Mouse (Mus musculus): ENCODE results near the gene Olfr1466.

The Olfr1466 gene

DNA sequence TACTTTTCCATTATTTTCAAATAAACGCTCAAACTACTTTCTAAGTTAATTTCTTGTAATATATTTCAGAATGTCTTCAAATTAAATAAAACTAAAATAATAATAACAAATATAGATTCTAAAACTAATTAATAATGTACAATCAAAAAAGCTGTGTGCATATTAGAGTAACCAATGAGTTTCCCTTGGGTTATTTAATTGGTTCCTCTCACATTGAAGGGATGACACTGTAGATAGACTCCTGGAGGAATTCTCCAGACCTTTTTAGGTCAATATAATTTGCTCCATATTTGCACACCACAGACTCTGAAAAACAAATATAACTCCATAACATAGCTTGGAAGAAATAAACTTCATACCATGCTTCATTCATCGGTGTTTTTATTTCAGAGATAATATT is at the start of gene Olfr1466:
Gene Olfr1466, plus strand, starts transcription at position 301 of the 400 bp plus-strand sequence.
- DNase-seq (ENCODE audit: low spot score in 2 of 2) = no peak

DNA sequence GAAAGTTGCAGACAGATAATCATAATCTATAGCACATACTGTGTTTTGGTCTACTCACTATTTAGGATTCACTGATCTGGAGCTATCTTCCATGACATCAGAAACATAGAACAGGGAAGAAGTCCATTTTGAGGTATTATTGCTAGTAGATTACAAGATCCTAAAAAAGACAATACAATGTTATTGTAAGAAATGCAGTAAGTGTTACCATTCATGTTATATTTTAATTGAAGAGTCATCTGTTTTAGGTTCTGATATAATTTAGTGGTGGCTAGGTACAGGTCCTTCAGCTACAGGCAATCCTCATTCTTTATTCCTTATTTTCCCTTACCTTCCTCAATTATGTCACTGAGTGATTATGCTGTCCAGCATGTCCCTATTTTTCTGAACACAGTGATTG is 23.2 kb upstream of the Olfr1466 start, which contains the start of gene Olfr1465:
Gene Olfr1465, minus strand, starts transcription at position 101 of the 400 bp plus-strand sequence.
- no peak for DNase-seq (ENCODE audit: low spot score in 2 of 2)

DNA sequence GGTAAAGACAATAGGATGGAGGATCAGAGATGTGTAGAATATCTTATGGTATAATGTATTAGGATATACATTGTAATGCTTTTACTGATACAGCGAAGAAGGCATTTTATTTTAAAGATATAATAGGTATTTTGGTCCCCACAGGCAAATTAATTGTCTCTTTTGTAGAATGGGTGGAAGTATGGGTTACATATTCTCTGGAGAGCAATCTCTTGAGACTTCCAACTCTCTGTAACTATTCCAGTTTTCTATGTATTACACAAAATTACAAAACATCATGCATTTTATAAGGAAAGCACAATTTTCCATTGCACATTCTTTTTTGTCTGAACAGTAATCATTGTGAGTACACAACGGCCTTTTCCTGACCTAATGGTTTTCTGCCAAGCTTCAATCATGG is 23.3 kb downstream of the Olfr1466 start, which contains the start of gene Olfr1467:
Gene Olfr1467, plus strand, starts transcription at position 301 of the 400 bp plus-strand sequence.
- no peak for DNase-seq (ENCODE audit: low spot score in 2 of 2)

All from frontal cortex, postnatal 36 days (tissue).